Mouse (Mus musculus): ENCODE measurements around the gene Lypd6b. TPM values are rescaled to one million over a fixed set of nuclear protein-coding genes. Genes with fewer than 3 reads are reported as not detected.

Lypd6b gene
- total and polyA plus RNA-seq, 2 experiments: not detected

- TF ChIP-seq CTCF (IDR thresholded peaks at IDR 0.05; ENCODE audit: low read depth, low read length) (no peak), POLR2A (IDR thresholded peaks at IDR 0.05; ENCODE audit: extremely low read depth, insufficient read depth, low read length) (no peak)
- DNase-seq (ENCODE audit: extremely low read depth, low read depth, low spot score): no peak
- H3K36me3 ChIP-seq (ENCODE audit: control insufficient read depth, insufficient read depth, low read length): no peaks in the 10 kb centered on the region
- no peak overlapping the region for H3K9ac ChIP-seq (ENCODE audit: low read depth, low read length)
- H3K27ac ChIP-seq (replicated peaks; ENCODE audit: insufficient read depth, low read depth, low read length): no peak overlapping the region
- H3K27me3 ChIP-seq (ENCODE audit: control insufficient read depth, insufficient read depth, low read length): 0 out of 2 replicates have a peak, but pooled peaks cover 2% of the 10 kb centered on the region
- no peak overlapping the region for H3K4me3 ChIP-seq (ENCODE audit: insufficient read depth, low read depth, low read length)
- WGBS: 79% methylated on average over 9 of the region's 9 CpGs
- H3K4me1 ChIP-seq (ENCODE audit: control insufficient read depth, insufficient read depth, low read length): no peaks in the 10 kb centered on the region
- H3K79me2 ChIP-seq (ENCODE audit: control insufficient read depth, insufficient read depth, low read length): no peaks in the 10 kb centered on the region
These were observed 80.8 kb downstream of the Lypd6b start for GRCm38 (mm10) chr2:49868116-49868858.

- Histone ChIP-seq H3K9ac (ENCODE audit: low read depth, low read length) (no peak overlapping the region), H3K27me3 (ENCODE audit: control insufficient read depth, insufficient read depth, low read length) (0 out of 2 replicates have a peak, but pooled peaks cover 2% of the 10 kb centered on the region), H3K27ac (replicated peaks; ENCODE audit: insufficient read depth, low read depth, low read length) (no peak overlapping the region), H3K36me3 (ENCODE audit: control insufficient read depth, insufficient read depth, low read length) (no peaks in the 10 kb centered on the region), H3K4me3 (ENCODE audit: insufficient read depth, low read depth, low read length) (no peak overlapping the region), H3K79me2 (ENCODE audit: control insufficient read depth, insufficient read depth, low read length) (no peaks in the 10 kb centered on the region), H3K4me1 (ENCODE audit: control insufficient read depth, insufficient read depth, low read length) (no peaks in the 10 kb centered on the region)
- TF ChIP-seq CTCF (IDR thresholded peaks at IDR 0.05; ENCODE audit: low read depth, low read length): no peak
- 81% methylated on average over 7 of the region's 7 CpGs for WGBS
- DNase-seq (ENCODE audit: extremely low read depth, low read depth, low spot score): no peak
These were observed 81.6 kb downstream of the Lypd6b start for GRCm38 (mm10) chr2:49869044-49869443.

GRCm38 (mm10) chr2:49869782-49870514 lies 82.5 kb downstream of the Lypd6b start:
- Histone ChIP-seq H3K27ac (replicated peaks; ENCODE audit: insufficient read depth, low read depth, low read length) (no peak overlapping the region), H3K4me3 (ENCODE audit: insufficient read depth, low read depth, low read length) (no peak overlapping the region), H3K36me3 (ENCODE audit: control insufficient read depth, insufficient read depth, low read length) (no peaks in the 10 kb centered on the region), H3K9ac (ENCODE audit: low read depth, low read length) (no peak overlapping the region), H3K79me2 (ENCODE audit: control insufficient read depth, insufficient read depth, low read length) (no peaks in the 10 kb centered on the region), H3K27me3 (ENCODE audit: control insufficient read depth, insufficient read depth, low read length) (0 out of 2 replicates have a peak, but pooled peaks cover 2% of the 10 kb centered on the region), H3K4me1 (ENCODE audit: control insufficient read depth, insufficient read depth, low read length) (no peaks in the 10 kb centered on the region)
- TF ChIP-seq POLR2A (IDR thresholded peaks at IDR 0.05; ENCODE audit: extremely low read depth, insufficient read depth, low read length) (no peak), CTCF (IDR thresholded peaks at IDR 0.05; ENCODE audit: low read depth, low read length) (no peak)
- DNase-seq (ENCODE audit: extremely low read depth, low read depth, low spot score): no peak
- WGBS: 70% methylated on average over 10 of the region's 10 CpGs

GRCm38 (mm10) chr2:49871012-49871411 lies 83.5 kb downstream of the Lypd6b start:
- no peak for DNase-seq (ENCODE audit: extremely low read depth, low read depth, low spot score)
- no peak overlapping the region for H3K4me3 ChIP-seq (ENCODE audit: insufficient read depth, low read depth, low read length)
- H3K4me1 ChIP-seq (ENCODE audit: control insufficient read depth, insufficient read depth, low read length): no peaks in the 10 kb centered on the region
- no peaks in the 10 kb centered on the region for H3K36me3 ChIP-seq (ENCODE audit: control insufficient read depth, insufficient read depth, low read length)
- no peaks in the 10 kb centered on the region for H3K79me2 ChIP-seq (ENCODE audit: control insufficient read depth, insufficient read depth, low read length)
- no peak overlapping the region for H3K27ac ChIP-seq (replicated peaks; ENCODE audit: insufficient read depth, low read depth, low read length)
- 0 out of 2 replicates have a peak, but pooled peaks cover 2% of the 10 kb centered on the region for H3K27me3 ChIP-seq (ENCODE audit: control insufficient read depth, insufficient read depth, low read length)
- no peak for TF ChIP-seq POLR2A (IDR thresholded peaks at IDR 0.05; ENCODE audit: extremely low read depth, insufficient read depth, low read length)
- no peak for TF ChIP-seq CTCF (IDR thresholded peaks at IDR 0.05; ENCODE audit: low read depth, low read length)
- WGBS: 63% methylated on average over 1 of the region's 1 CpGs
- no peak overlapping the region for H3K9ac ChIP-seq (ENCODE audit: low read depth, low read length)

GRCm38 (mm10) chr2:49880507-49880906 lies 93.0 kb downstream of the Lypd6b start:
- Histone ChIP-seq H3K9ac (ENCODE audit: low read depth, low read length) (no peak overlapping the region), H3K27ac (replicated peaks; ENCODE audit: insufficient read depth, low read depth, low read length) (no peak overlapping the region), H3K4me3 (ENCODE audit: insufficient read depth, low read depth, low read length) (no peak overlapping the region), H3K4me1 (ENCODE audit: control insufficient read depth, insufficient read depth, low read length) (no peaks in the 10 kb centered on the region), H3K27me3 (ENCODE audit: control insufficient read depth, insufficient read depth, low read length) (no peaks in the 10 kb centered on the region), H3K79me2 (ENCODE audit: control insufficient read depth, insufficient read depth, low read length) (no peaks in the 10 kb centered on the region), H3K36me3 (ENCODE audit: control insufficient read depth, insufficient read depth, low read length) (no peaks in the 10 kb centered on the region)
- no peak for DNase-seq (ENCODE audit: extremely low read depth, low read depth, low spot score)
- WGBS: 77% methylated on average over 9 of the region's 9 CpGs
- TF ChIP-seq CTCF (IDR thresholded peaks at IDR 0.05; ENCODE audit: low read depth, low read length): no peak
- no peak for TF ChIP-seq POLR2A (IDR thresholded peaks at IDR 0.05; ENCODE audit: extremely low read depth, insufficient read depth, low read length)

- Histone ChIP-seq H3K79me2 (ENCODE audit: control insufficient read depth, insufficient read depth, low read length) (no peaks in the 10 kb centered on the region), H3K36me3 (ENCODE audit: control insufficient read depth, insufficient read depth, low read length) (no peaks in the 10 kb centered on the region), H3K27ac (replicated peaks; ENCODE audit: insufficient read depth, low read depth, low read length) (no peak overlapping the region), H3K9ac (ENCODE audit: low read depth, low read length) (no peak overlapping the region), H3K4me3 (ENCODE audit: insufficient read depth, low read depth, low read length) (no peak overlapping the region), H3K4me1 (ENCODE audit: control insufficient read depth, insufficient read depth, low read length) (no peaks in the 10 kb centered on the region), H3K27me3 (ENCODE audit: control insufficient read depth, insufficient read depth, low read length) (no peaks in the 10 kb centered on the region)
- 95% methylated on average over 1 of the region's 1 CpGs for WGBS
- no peak for DNase-seq (ENCODE audit: extremely low read depth, low read depth, low spot score)
- TF ChIP-seq CTCF (IDR thresholded peaks at IDR 0.05; ENCODE audit: low read depth, low read length) (no peak), POLR2A (IDR thresholded peaks at IDR 0.05; ENCODE audit: extremely low read depth, insufficient read depth, low read length) (no peak)
These were observed 93.5 kb downstream of the Lypd6b start for GRCm38 (mm10) chr2:49881002-49881401.
